Mouse (Mus musculus): ENCODE measurements around the gene 1700024G13Rik. TPM values are rescaled to one million over a fixed set of nuclear protein-coding genes. Genes with fewer than 3 reads are reported as not detected.

The 1700024G13Rik gene
- polyA plus RNA-seq, 1 experiment = not detected

DNA sequence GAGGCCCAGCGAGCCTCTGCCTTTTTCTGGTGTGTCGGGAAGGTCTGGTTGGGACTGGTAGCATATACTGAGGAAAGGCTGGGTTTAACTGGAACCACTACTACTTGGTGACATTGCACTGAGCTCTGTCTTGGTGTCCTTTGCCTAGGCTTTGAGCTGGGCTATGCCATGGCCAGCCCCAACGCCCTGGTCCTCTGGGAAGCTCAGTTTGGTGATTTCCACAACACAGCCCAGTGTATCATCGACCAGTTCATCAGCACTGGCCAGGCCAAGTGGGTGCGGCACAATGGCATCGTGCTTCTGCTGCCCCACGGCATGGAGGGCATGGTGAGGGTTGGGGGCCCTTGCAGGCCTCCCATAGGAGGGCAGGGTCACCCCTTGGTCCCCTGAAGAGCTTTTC, 44.0 kb downstream of the 1700024G13Rik start:
- WGBS = 91% methylated on average over 7 of the region's 7 CpGs
- no peak overlapping the region for H3K27ac ChIP-seq (ENCODE audit: insufficient read depth, low read depth, low read length)
- H3K4me3 ChIP-seq (ENCODE audit: insufficient read depth, low read depth, low read length) = no peak overlapping the region
- TF ChIP-seq POLR2A (IDR thresholded peaks at IDR 0.05; ENCODE audit: insufficient read depth, low read depth, low read length) = no peak
- TF ChIP-seq CTCF (IDR thresholded peaks at IDR 0.05; ENCODE audit: insufficient read depth, low read depth, low read length) = no peak
- no peaks in the 10 kb centered on the region for H3K4me1 ChIP-seq (ENCODE audit: control insufficient read depth, insufficient read depth, low read length)

DNA sequence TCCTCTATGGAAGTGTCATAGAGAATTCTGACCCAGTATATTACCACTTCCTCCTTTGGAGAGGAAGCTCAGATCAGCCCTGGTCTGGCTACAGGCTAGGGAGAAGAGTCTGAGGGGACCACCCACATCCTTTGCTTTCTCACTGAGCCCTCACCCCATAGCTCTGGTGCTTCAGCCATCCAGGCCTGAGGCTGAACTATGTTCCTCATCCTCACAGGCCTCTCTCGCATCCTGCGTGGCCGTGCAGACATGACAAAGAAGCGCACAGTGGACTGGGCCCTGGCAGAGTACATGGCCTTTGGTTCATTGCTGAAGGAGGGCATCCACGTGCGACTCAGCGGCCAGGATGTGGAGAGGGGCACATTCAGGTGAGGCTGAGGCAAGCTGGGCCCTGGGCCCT, 46.4 kb downstream of the 1700024G13Rik start:
- TF ChIP-seq CTCF (IDR thresholded peaks at IDR 0.05; ENCODE audit: insufficient read depth, low read depth, low read length) (no peak), POLR2A (IDR thresholded peaks at IDR 0.05; ENCODE audit: insufficient read depth, low read depth, low read length) (no peak)
- WGBS = 97% methylated on average over 7 of the region's 7 CpGs
- Histone ChIP-seq H3K4me3 (ENCODE audit: insufficient read depth, low read depth, low read length) (no peak overlapping the region), H3K4me1 (ENCODE audit: control insufficient read depth, insufficient read depth, low read length) (no peaks in the 10 kb centered on the region), H3K27ac (ENCODE audit: insufficient read depth, low read depth, low read length) (no peak overlapping the region)

DNA sequence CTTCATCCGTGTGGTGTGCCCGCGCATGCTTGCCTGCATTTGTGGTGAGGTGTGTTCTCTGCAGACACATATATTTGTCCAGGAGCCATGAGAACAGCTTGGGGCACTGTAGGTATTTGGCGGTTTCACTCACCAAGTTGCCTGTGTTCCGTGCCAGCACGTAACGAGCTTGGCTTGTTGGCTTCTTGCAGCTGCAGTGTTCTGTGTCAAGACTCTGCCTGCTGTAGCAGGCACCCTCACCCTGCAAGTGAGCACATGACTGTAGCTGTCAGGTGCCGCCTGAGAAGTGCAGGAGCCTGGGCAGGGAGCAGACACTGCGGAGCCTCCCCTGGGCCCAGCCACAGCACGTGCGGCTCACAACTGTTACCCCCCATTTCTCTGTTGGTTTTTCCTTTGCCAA, 51.6 kb downstream of the 1700024G13Rik start:
- H3K27ac ChIP-seq (ENCODE audit: insufficient read depth, low read depth, low read length) = no peak overlapping the region
- H3K4me1 ChIP-seq (ENCODE audit: control insufficient read depth, insufficient read depth, low read length) = no peaks in the 10 kb centered on the region
- TF ChIP-seq CTCF (IDR thresholded peaks at IDR 0.05; ENCODE audit: insufficient read depth, low read depth, low read length) (no peak), POLR2A (IDR thresholded peaks at IDR 0.05; ENCODE audit: insufficient read depth, low read depth, low read length) (no peak)
- 70% methylated on average over 11 of the region's 11 CpGs for WGBS
- no peak overlapping the region for H3K4me3 ChIP-seq (ENCODE audit: insufficient read depth, low read depth, low read length)

DNA sequence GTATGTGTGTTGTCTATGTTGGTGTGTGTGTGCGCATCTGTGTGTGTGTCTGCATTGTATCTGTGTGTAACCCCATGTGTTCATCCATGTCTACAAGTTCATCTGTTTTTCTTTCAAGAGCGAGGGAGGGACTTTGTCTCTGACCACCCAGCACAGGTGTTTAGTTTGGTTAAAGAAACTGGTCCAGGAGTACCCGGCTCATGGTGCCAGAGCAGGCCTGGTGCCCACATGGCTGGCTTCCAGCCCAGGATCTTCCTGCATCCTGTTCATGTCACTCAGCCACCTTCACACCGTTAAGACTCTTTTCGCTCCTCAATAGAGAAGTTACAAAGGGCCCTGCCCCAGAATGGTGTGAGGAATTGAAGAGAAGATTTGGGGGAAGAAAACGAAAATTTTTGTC, 52.2 kb downstream of the 1700024G13Rik start:
- TF ChIP-seq POLR2A (IDR thresholded peaks at IDR 0.05; ENCODE audit: insufficient read depth, low read depth, low read length) = no peak
- no peak for TF ChIP-seq CTCF (IDR thresholded peaks at IDR 0.05; ENCODE audit: insufficient read depth, low read depth, low read length)
- Histone ChIP-seq H3K27ac (ENCODE audit: insufficient read depth, low read depth, low read length) (no peak overlapping the region), H3K4me3 (ENCODE audit: insufficient read depth, low read depth, low read length) (no peak overlapping the region), H3K4me1 (ENCODE audit: control insufficient read depth, insufficient read depth, low read length) (no peaks in the 10 kb centered on the region)
- WGBS = 76% methylated on average over 6 of the region's 6 CpGs

DNA sequence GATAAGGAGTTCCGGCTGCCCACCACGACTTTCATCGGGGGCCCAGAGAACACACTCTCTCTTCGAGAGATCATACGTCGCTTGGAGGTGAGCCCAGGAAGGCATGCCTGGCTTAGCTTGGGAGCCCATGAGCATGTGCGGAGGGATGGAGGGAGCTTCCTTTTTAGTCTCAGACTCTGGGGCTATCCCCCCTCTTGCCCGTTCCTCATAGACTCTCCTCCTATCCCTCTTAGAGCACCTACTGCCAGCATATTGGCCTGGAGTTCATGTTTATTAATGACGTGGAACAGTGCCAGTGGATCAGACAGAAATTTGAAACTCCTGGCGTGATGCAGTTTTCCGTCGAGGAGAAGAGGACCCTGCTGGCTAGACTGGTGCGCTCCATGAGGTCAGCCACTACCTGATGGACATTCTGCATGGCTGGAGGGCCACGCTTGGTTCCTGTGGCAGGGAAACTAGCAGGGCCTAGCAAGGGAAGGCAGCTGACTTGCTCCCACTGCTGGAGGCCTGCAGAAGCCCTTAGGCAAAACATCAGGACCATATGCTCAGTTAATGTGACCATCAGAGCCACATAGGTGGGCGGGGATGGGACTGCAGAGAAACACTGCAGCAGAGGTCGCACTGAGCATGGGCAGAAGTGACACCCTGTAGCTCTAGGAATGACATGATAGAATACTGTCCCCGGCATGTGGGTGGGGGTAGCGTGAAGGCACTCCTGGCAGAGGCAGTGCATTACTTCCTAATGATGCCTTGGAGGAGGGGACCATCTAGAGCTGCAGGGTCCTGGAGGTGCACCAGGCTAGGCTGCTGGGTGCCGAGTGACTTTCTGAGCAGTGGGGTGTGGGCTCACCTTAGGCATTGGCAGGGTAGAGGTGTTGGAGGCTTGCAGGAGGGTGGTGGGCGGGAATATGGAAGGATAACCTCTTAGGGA, 55.4 kb downstream of the 1700024G13Rik start:
- 80% methylated on average over 20 of the region's 20 CpGs for WGBS
- TF ChIP-seq CTCF (IDR thresholded peaks at IDR 0.05; ENCODE audit: insufficient read depth, low read depth, low read length) (no peak), POLR2A (IDR thresholded peaks at IDR 0.05; ENCODE audit: insufficient read depth, low read depth, low read length) (no peak)

DNA sequence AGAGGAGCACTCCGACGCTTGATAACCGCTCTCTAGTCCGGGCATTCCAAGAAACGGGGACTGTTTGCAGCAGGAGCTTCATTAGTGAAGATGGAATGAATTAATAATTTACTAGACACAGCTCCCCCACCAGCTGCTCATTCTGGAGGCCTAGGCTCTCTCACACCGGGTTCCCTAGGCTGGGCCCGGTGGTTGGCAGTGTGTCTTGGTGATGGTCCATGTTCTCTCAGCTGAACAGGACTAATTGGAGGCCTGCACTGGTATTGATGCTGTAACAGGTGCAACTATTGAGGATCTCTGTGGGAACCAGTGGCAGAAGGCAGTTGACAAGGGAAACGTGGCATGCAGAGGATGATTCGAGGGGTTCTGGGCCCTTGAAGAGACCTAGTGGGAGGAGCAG, 60.8 kb downstream of the 1700024G13Rik start:
- Histone ChIP-seq H3K27ac (ENCODE audit: insufficient read depth, low read depth, low read length) (no peak overlapping the region), H3K4me1 (ENCODE audit: control insufficient read depth, insufficient read depth, low read length) (peaks cover 18% of the 10 kb centered on the region), H3K4me3 (ENCODE audit: insufficient read depth, low read depth, low read length) (no peak overlapping the region)
- no peak for TF ChIP-seq CTCF (IDR thresholded peaks at IDR 0.05; ENCODE audit: insufficient read depth, low read depth, low read length)
- no peak for TF ChIP-seq POLR2A (IDR thresholded peaks at IDR 0.05; ENCODE audit: insufficient read depth, low read depth, low read length)
- 78% methylated on average over 9 of the region's 9 CpGs for WGBS

More for the DNA sequence above, 55.4 kb downstream of the 1700024G13Rik start:
- no peak overlapping the region for H3K4me3 ChIP-seq (ENCODE audit: insufficient read depth, low read depth, low read length)
- H3K27ac ChIP-seq (ENCODE audit: insufficient read depth, low read depth, low read length) = no peak overlapping the region
- no peaks in the 10 kb centered on the region for H3K4me1 ChIP-seq (ENCODE audit: control insufficient read depth, insufficient read depth, low read length)

Other genes starting within 250 kb of the 1700024G13Rik start
- gene Msmb, start 246.4 kb downstream of the 1700024G13Rik start, polyA plus RNA-seq (2012; ENCODE audit: insufficient read depth, insufficient read length, low replicate concordance, missing spikeins) = not detected in 2 replicates
- gene Ncoa4, start 228.5 kb downstream of the 1700024G13Rik start, polyA plus RNA-seq (2012; ENCODE audit: insufficient read depth, insufficient read length, low replicate concordance, missing spikeins) = not detected in 2 replicates
- gene Timm23, start 186.5 kb downstream of the 1700024G13Rik start, polyA plus RNA-seq (2012; ENCODE audit: insufficient read depth, insufficient read length, low replicate concordance, missing spikeins) = not detected in 2 replicates
- not detected in 2 replicates for gene Parg, start 186.4 kb downstream of the 1700024G13Rik start, polyA plus RNA-seq (2012; ENCODE audit: insufficient read depth, insufficient read length, low replicate concordance, missing spikeins)
- not detected in 2 replicates for gene Ogdhl, start 66.4 kb downstream of the 1700024G13Rik start, polyA plus RNA-seq (2012; ENCODE audit: insufficient read depth, insufficient read length, low replicate concordance, missing spikeins)
- gene Slc18a3, start 76.5 kb upstream of the 1700024G13Rik start, polyA plus RNA-seq (2012; ENCODE audit: insufficient read depth, insufficient read length, low replicate concordance, missing spikeins) = not detected in 2 replicates
- gene Chat, start 77.6 kb upstream of the 1700024G13Rik start, polyA plus RNA-seq (2012; ENCODE audit: insufficient read depth, insufficient read length, low replicate concordance, missing spikeins) = not detected in 2 replicates
- not detected in 2 replicates for gene Ercc6, start 125.1 kb upstream of the 1700024G13Rik start, polyA plus RNA-seq (2012; ENCODE audit: insufficient read depth, insufficient read length, low replicate concordance, missing spikeins)
- not detected in 2 replicates for gene Prrxl1, start 211.0 kb upstream of the 1700024G13Rik start, polyA plus RNA-seq (2012; ENCODE audit: insufficient read depth, insufficient read length, low replicate concordance, missing spikeins)

Data from olfactory bulb, adult 2 months (tissue).